Mouse (Mus musculus) large intestine, adult 2 months (tissue): ENCODE data around the gene Ppm1l. TPM values are rescaled to one million over a fixed set of nuclear protein-coding genes. Genes with fewer than 3 reads are reported as not detected.
A peak's percentile ranks its signal among the peaks of the same experiment; 100 is the strongest.

Source experiments
- DNase-seq: peaks from one replicate; pipeline ENCODE4 v3.0.0-alpha.2; 2012; ENCODE audit warnings: low read depth, low spot score
- WGBS: fragments of 180-500 bp; shearing (Covaris S2); methylation state at CpG from one replicate; pipeline ENCODE4 v1.1.7; 2018; 5-methylcytosine and 5-hydroxymethylcytosine counted together
- polyA plus RNA-seq: library from polyadenylated mRNA; depleted of rRNA; stranded (reverse); fragments of >200 nt; gene quantifications from 2 replicates; pipeline ENCODE4 v1.2.3, GENCODE M21; 2012

Gene Ppm1l
- polyA plus RNA-seq, 1 experiment = 2.6 TPM

- 52% methylated on average over 12 of the region's 12 CpGs for WGBS
- no peak for DNase-seq
Measured at GRCm38 (mm10) chr3:69475850-69476450, 159.3 kb downstream of the Ppm1l start.

GRCm38 (mm10) chr3:69479937-69480336, 163.3 kb downstream of the Ppm1l start:
- no peak for DNase-seq
- 69% methylated on average over 3 of the region's 3 CpGs for WGBS

- peak; percentile 28 for DNase-seq
Measured at GRCm38 (mm10) chr3:69481835-69482234, 165.2 kb downstream of the Ppm1l start.

GRCm38 (mm10) chr3:69484006-69484574, 167.4 kb downstream of the Ppm1l start:
- DNase-seq = no peak
- WGBS = 69% methylated on average over 13 of the region's 13 CpGs

More at GRCm38 (mm10) chr3:69481835-69482234, 165.2 kb downstream of the Ppm1l start:
- WGBS = 28% methylated on average over 4 of the region's 4 CpGs

GRCm38 (mm10) chr3:69484582-69484981, 167.9 kb downstream of the Ppm1l start:
- WGBS = 78% methylated on average over 4 of the region's 4 CpGs
- no peak for DNase-seq

GRCm38 (mm10) chr3:69485347-69485746, 168.7 kb downstream of the Ppm1l start:
- DNase-seq = no peak
- 80% methylated on average over 3 of the region's 3 CpGs for WGBS

GRCm38 (mm10) chr3:69485756-69486155, 169.1 kb downstream of the Ppm1l start:
- 45% methylated on average over 2 of the region's 2 CpGs for WGBS
- DNase-seq = no peak

- DNase-seq = no peak
- WGBS = 83% methylated on average over 6 of the region's 6 CpGs
Measured at GRCm38 (mm10) chr3:69487471-69487870, 170.8 kb downstream of the Ppm1l start.

- 80% methylated on average over 3 of the region's 3 CpGs for WGBS
- no peak for DNase-seq
Measured at GRCm38 (mm10) chr3:69489669-69490068, 173.0 kb downstream of the Ppm1l start.

- WGBS = 73% methylated on average over 6 of the region's 6 CpGs
- DNase-seq = no peak
Measured at GRCm38 (mm10) chr3:69490981-69491681, 174.5 kb downstream of the Ppm1l start.

- 70% methylated on average over 4 of the region's 4 CpGs for WGBS
- DNase-seq = no peak
Measured at GRCm38 (mm10) chr3:69494233-69495010, 177.8 kb downstream of the Ppm1l start.

GRCm38 (mm10) chr3:69497178-69497577, 180.5 kb downstream of the Ppm1l start:
- no peak for DNase-seq
- WGBS = 68% methylated on average over 3 of the region's 3 CpGs

- DNase-seq = no peak
- WGBS = 57% methylated on average over 6 of the region's 6 CpGs
Measured at GRCm38 (mm10) chr3:69502009-69502408, 185.3 kb downstream of the Ppm1l start.

- no peak for DNase-seq
- 64% methylated on average over 4 of the region's 4 CpGs for WGBS
Measured at GRCm38 (mm10) chr3:69502527-69502926, 185.9 kb downstream of the Ppm1l start.

- DNase-seq = no peak
- 22% methylated on average over 7 of the region's 7 CpGs for WGBS
Measured at GRCm38 (mm10) chr3:69505090-69505489, 188.4 kb downstream of the Ppm1l start.

GRCm38 (mm10) chr3:69506352-69506751, 189.7 kb downstream of the Ppm1l start:
- DNase-seq = no peak
- WGBS = 59% methylated on average over 4 of the region's 4 CpGs

GRCm38 (mm10) chr3:69509411-69509952, 192.8 kb downstream of the Ppm1l start:
- WGBS = 76% methylated on average over 3 of the region's 3 CpGs
- DNase-seq = no peak

- no peak for DNase-seq
- WGBS = 44% methylated on average over 7 of the region's 7 CpGs
Measured at GRCm38 (mm10) chr3:69511881-69512280, 195.2 kb downstream of the Ppm1l start.

GRCm38 (mm10) chr3:69512402-69512801, 195.7 kb downstream of the Ppm1l start:
- DNase-seq = no peak
- WGBS = 42% methylated on average over 7 of the region's 7 CpGs
